Mouse (Mus musculus) intestine, embryonic 16.5 days (tissue): Measurements from ENCODE around the gene Abtb2. TPM values are rescaled to one million over a fixed set of nuclear protein-coding genes. Genes with fewer than 3 reads are reported as not detected.

Source experiments
- ATAC-seq: fragments of 200-750 bp; cut with Nextera tagmentation; 2 replicates; pipeline ENCODE4 v1.8.0; 2017; ENCODE audit warnings: moderate TSS enrichment, moderate library complexity
- H3K27ac ChIP-seq: fragments of 300-500 bp; sonication (generic); 2 replicates; pipeline ENCODE4 v1.5.1; 2014; ENCODE audit warnings: mild to moderate bottlenecking, low read length
- H3K27me3 ChIP-seq: fragments of 300-500 bp; sonication (generic); replicated peaks from 2 replicates; pipeline ENCODE4 v1.6.1; 2014; ENCODE audit warnings: low read length, control low read depth, mixed read lengths; ENCODE audit not compliant: control insufficient read depth, insufficient read depth
- H3K36me3 ChIP-seq: fragments of 300-500 bp; sonication (generic); 2 replicates; pipeline ENCODE4 v1.6.1; 2014; ENCODE audit warnings: low read length, control low read depth; ENCODE audit not compliant: control insufficient read depth, insufficient read depth
- H3K4me1 ChIP-seq: fragments of 300-500 bp; sonication (generic); 2 replicates; pipeline ENCODE4 v1.6.1; 2014; ENCODE audit warnings: low read length, control low read depth, mixed read lengths; ENCODE audit not compliant: control insufficient read depth, insufficient read depth
- H3K4me2 ChIP-seq: fragments of 300-500 bp; sonication (generic); 2 replicates; pipeline ENCODE4 v1.6.1; 2014; ENCODE audit warnings: low read depth, low read length, control low read depth
- H3K4me3 ChIP-seq: fragments of 300-500 bp; sonication (generic); 2 replicates; pipeline ENCODE4 v1.5.1; 2014; ENCODE audit warnings: mild to moderate bottlenecking, low read length
- H3K9ac ChIP-seq: fragments of 300-500 bp; sonication (generic); 2 replicates; pipeline ENCODE4 v1.6.1; 2014; ENCODE audit warnings: low read depth, low read length
- H3K9me3 ChIP-seq: fragments of 300-500 bp; sonication (generic); 2 replicates; pipeline ENCODE4 v1.6.1; 2016; ENCODE audit warnings: low read length, control low read depth; ENCODE audit not compliant: control insufficient read depth
- WGBS: fragments of 180-500 bp; shearing (Covaris S2); extraction: QIAGEN DNeasy Blood & Tissue Kit; methylation state at CpG from one replicate; pipeline ENCODE4 v1.1.7; 2014; 5-methylcytosine and 5-hydroxymethylcytosine counted together
- polyA plus RNA-seq: library from polyadenylated mRNA; unstranded; fragments of >200 nt; fragmentation: Nextera tagmentation; extraction: Ambion mirVana; gene quantifications from 2 replicates; pipeline ENCODE4 v1.2.1, GENCODE M21; 2015

Abtb2 gene
- polyA plus RNA-seq, 1 experiment from 2014 or later: 4.7 TPM

- peak; percentile 48 for ATAC-seq
- Histone ChIP-seq H3K27ac (no peak overlapping the region), H3K36me3 (no peaks in the 10 kb centered on the region), H3K4me2 (peak overlapping the region; percentile 97), H3K27me3 (no peaks in the 10 kb centered on the region), H3K4me1 (peaks cover 18% of the 10 kb centered on the region), H3K9ac (peak overlapping the region; percentile 2; the same call in 1 of the 2 replicates), H3K9me3 (no peaks in the 10 kb centered on the region), H3K4me3 (peak overlapping the region; percentile 74)
- under 1% methylated on average over 22 of the region's 22 CpGs for WGBS
These were observed 929 bp upstream of the Abtb2 start for GRCm38 (mm10) chr2:103565171-103565591.

GRCm38 (mm10) chr2:103566423-103566712 is 258 bp downstream of the Abtb2 start:
- H3K9ac ChIP-seq: peak overlapping the region; percentile 79
- H3K4me3 ChIP-seq: peak overlapping the region; percentile 74
- under 1% methylated on average over 38 of the region's 40 CpGs for WGBS
- peak; percentile 74 for ATAC-seq
- no peaks in the 10 kb centered on the region for H3K27me3 ChIP-seq
- no peaks in the 10 kb centered on the region for H3K9me3 ChIP-seq
- H3K27ac ChIP-seq: peak overlapping the region; percentile 88
- H3K36me3 ChIP-seq: no peaks in the 10 kb centered on the region
- peak overlapping the region; percentile 97 for H3K4me2 ChIP-seq
- peaks cover 18% of the 10 kb centered on the region for H3K4me1 ChIP-seq

- no peaks in the 10 kb centered on the region for H3K36me3 ChIP-seq
- H3K9ac ChIP-seq: peak overlapping the region; percentile 79
- ATAC-seq: peak; percentile 36
- 1% methylated on average over 79 of the region's 79 CpGs for WGBS
- no peaks in the 10 kb centered on the region for H3K9me3 ChIP-seq
- H3K27me3 ChIP-seq: no peaks in the 10 kb centered on the region
- peak overlapping the region; percentile 74 for H3K4me3 ChIP-seq
- H3K4me1 ChIP-seq: peaks cover 18% of the 10 kb centered on the region
- peak overlapping the region; percentile 97 for H3K4me2 ChIP-seq
- H3K27ac ChIP-seq: peak overlapping the region; percentile 88
These were observed 807 bp downstream of the Abtb2 start for GRCm38 (mm10) chr2:103566713-103567521.

- Histone ChIP-seq H3K27ac (no peak overlapping the region), H3K4me2 (peak overlapping the region; percentile 97), H3K4me1 (peaks cover 18% of the 10 kb centered on the region), H3K36me3 (no peaks in the 10 kb centered on the region), H3K9me3 (no peaks in the 10 kb centered on the region), H3K27me3 (no peaks in the 10 kb centered on the region), H3K9ac (no peak overlapping the region), H3K4me3 (peak overlapping the region; percentile 74)
- ATAC-seq: no peak
- WGBS: 39% methylated on average over 7 of the region's 7 CpGs
These were observed 2.1 kb downstream of the Abtb2 start for GRCm38 (mm10) chr2:103568161-103568560.

GRCm38 (mm10) chr2:103569716-103570115 is 3.6 kb downstream of the Abtb2 start:
- Histone ChIP-seq H3K4me1 (peaks cover 18% of the 10 kb centered on the region), H3K4me2 (no peak overlapping the region), H3K36me3 (no peaks in the 10 kb centered on the region), H3K27ac (no peak overlapping the region), H3K9me3 (no peaks in the 10 kb centered on the region), H3K27me3 (no peaks in the 10 kb centered on the region), H3K4me3 (no peak overlapping the region), H3K9ac (no peak overlapping the region)
- ATAC-seq: no peak
- 64% methylated on average over 1 of the region's 1 CpGs for WGBS

- no peaks in the 10 kb centered on the region for H3K27me3 ChIP-seq
- H3K4me2 ChIP-seq: no peak overlapping the region
- no peaks in the 10 kb centered on the region for H3K36me3 ChIP-seq
- no peak overlapping the region for H3K9ac ChIP-seq
- no peak overlapping the region for H3K27ac ChIP-seq
- no peak overlapping the region for H3K4me3 ChIP-seq
- H3K4me1 ChIP-seq: peaks cover 8% of the 10 kb centered on the region
- H3K9me3 ChIP-seq: no peaks in the 10 kb centered on the region
- 66% methylated on average over 2 of the region's 2 CpGs for WGBS
- no peak for ATAC-seq
These were observed 6.2 kb downstream of the Abtb2 start for GRCm38 (mm10) chr2:103572354-103572753.

GRCm38 (mm10) chr2:103576371-103576770 is 10.3 kb downstream of the Abtb2 start:
- H3K4me3 ChIP-seq: no peak overlapping the region
- no peaks in the 10 kb centered on the region for H3K36me3 ChIP-seq
- no peak overlapping the region for H3K9ac ChIP-seq
- H3K4me2 ChIP-seq: no peak overlapping the region
- H3K4me1 ChIP-seq: peaks cover 18% of the 10 kb centered on the region; the same call in 1 of the 2 replicates
- ATAC-seq: no peak
- no peaks in the 10 kb centered on the region for H3K27me3 ChIP-seq
- H3K27ac ChIP-seq: no peak overlapping the region
- no peaks in the 10 kb centered on the region for H3K9me3 ChIP-seq
- 79% methylated on average over 3 of the region's 3 CpGs for WGBS

- H3K27me3 ChIP-seq: no peaks in the 10 kb centered on the region
- 51% methylated on average over 7 of the region's 7 CpGs for WGBS
- no peak overlapping the region for H3K4me2 ChIP-seq
- no peak overlapping the region for H3K4me3 ChIP-seq
- peaks cover 18% of the 10 kb centered on the region; the same call in 1 of the 2 replicates for H3K4me1 ChIP-seq
- 0 out of 2 replicates have a peak overlapping the region, but pooled peaks have one; percentile 13 for H3K27ac ChIP-seq
- H3K9me3 ChIP-seq: no peaks in the 10 kb centered on the region
- H3K36me3 ChIP-seq: no peaks in the 10 kb centered on the region
- H3K9ac ChIP-seq: no peak overlapping the region
- ATAC-seq: no peak
These were observed 11.9 kb downstream of the Abtb2 start for GRCm38 (mm10) chr2:103577752-103578662.

- 85% methylated on average over 10 of the region's 10 CpGs for WGBS
- no peak overlapping the region for H3K4me3 ChIP-seq
- H3K9ac ChIP-seq: no peak overlapping the region
- no peak overlapping the region for H3K27ac ChIP-seq
- ATAC-seq: no peak
- H3K4me1 ChIP-seq: peaks cover 18% of the 10 kb centered on the region; the same call in 1 of the 2 replicates
- no peaks in the 10 kb centered on the region for H3K9me3 ChIP-seq
- H3K4me2 ChIP-seq: no peak overlapping the region
- H3K36me3 ChIP-seq: no peaks in the 10 kb centered on the region
- H3K27me3 ChIP-seq: no peaks in the 10 kb centered on the region
These were observed 12.6 kb downstream of the Abtb2 start for GRCm38 (mm10) chr2:103578663-103579213.
